Mouse (Mus musculus) lung, adult 10 weeks (tissue): ENCODE measurements around the gene Epc2. TPM values are rescaled to one million over a fixed set of nuclear protein-coding genes. Genes with fewer than 3 reads are reported as not detected.

Experiments used
- polyA plus RNA-seq: library from polyadenylated mRNA; stranded (reverse); fragments of 350-450 nt; fragmentation: Illumina TruSeq; extraction: RNeasy Lipid Tissue Mini Kit (QIAGEN cat#74804); gene quantifications from one replicate; pipeline ENCODE4 v1.2.3, GENCODE M21; 2014; ENCODE audit warnings: low read depth, low replicate concordance; ENCODE audit not compliant: insufficient read depth

Gene Epc2
- 11.2 TPM for polyA plus RNA-seq

DNA sequence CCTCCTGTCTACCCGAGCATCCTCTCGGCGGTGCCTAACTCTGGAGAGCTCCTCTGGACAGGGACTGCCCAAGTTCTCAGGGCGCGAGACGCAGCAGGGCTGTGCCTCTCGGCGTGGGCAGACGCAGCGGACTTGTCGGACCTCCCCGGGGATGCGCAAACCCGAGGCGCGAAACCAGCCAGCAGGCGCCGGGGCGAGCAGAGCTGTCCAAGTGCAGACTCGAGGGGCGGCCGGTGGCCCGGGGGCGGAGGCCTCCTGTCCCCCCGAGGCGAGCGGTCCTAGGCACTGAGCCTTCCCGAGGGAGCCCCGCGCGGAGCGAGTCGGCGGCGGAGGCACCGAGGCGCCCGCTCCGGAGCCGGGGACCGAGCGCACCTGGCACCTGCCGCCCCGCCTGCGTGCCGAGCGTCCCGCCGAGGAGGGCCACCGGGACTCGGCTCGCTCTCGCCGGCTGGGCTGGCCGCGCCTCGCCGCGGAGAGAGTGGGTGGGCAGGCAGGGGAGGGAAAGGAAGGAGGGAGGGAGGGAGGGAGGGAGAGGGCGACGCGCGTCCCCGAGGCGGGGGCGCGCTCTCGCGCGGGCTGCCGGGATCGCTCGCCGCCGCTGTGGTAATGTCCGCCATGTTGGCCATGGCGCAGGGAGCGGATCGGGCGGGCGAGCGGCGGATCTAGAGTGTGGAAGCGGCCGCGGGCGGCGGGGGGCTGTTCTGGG is at the start of gene Epc2:
TSS of gene Epc2 (plus strand) at position 556 of the 706 bp plus-strand sequence.

Other genes starting within 250 kb of the Epc2 start
- gene Kif5c, start 167.8 kb downstream of the Epc2 start, polyA plus RNA-seq = 0.14 TPM